Mouse (Mus musculus) gastrocnemius, postnatal 10 days (tissue): Measurements from ENCODE around the gene Mark3. TPM values are rescaled to one million over a fixed set of nuclear protein-coding genes. Genes with fewer than 3 reads are reported as not detected.

ENCODE experiments used
- DNase-seq: peaks from one replicate; pipeline ENCODE4 v3.0.0; 2021; ENCODE audit warnings: mixed read lengths
- total RNA-seq, 2 experiments: library from RNA; stranded (reverse); gene quantifications; 2 replicates each; pipeline ENCODE4 v1.2.3; 2021

The Mark3 gene
- total RNA-seq, 2 experiments from 2014 or later = 50.2 to 62.4 TPM

DNA sequence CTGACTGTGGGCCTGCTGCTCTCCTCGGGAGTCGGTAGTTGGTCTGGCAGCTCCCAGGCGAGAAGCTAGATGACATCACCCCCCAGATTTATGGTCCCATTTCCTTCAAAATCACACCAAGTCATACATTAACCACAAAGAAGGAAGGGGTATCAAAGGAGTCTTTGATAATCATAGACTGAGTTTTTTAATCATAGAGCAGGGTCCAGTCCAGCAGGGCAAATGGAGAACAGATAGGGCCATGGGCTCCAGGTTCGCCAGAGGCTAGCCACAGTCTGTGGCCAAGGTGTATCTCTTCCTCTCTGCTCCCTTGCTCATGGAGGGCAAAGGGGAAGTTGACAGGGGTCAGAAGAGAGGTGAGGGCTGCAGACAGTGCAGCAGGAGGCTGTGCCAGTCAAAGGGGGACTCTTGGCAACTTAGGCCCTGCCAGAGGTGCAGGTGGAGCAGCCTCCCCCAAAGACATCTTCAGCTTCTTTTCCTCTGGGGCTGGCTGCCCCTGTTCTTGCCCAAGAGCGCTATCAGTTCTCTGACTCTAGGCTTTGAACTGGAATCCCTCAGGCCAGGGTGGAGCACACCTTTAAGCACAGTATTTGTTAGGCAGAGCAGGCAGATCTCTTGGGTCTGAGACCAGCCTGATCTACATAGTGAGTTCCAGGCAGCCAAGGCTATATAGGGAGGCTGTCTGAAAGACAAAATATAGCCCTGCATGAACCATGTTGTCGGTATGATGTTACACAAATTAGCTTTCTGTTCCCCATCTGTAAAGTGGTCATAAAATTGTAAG lies 101.7 kb downstream of the Mark3 start:
- no peak for DNase-seq

DNA sequence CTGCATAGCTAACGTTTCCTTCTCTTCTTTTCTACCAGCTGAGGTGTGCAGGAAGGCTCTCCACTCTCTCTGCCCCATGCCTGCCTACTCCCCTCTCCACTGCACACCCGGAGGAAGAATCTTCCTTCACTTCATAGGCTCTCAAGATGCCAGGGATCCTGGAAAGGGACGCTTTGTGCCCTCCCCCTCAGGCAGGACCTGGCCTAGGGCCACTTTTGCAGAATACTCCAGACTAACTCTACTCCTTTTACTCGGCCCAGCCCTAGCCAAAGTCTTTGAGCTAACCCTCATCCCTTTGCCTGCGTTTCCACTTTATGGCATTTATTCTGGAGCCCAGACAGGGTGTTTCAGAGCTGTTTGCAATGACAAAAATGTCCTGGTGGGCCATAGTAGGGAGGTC lies 103.1 kb downstream of the Mark3 start:
- no peak for DNase-seq

DNA sequence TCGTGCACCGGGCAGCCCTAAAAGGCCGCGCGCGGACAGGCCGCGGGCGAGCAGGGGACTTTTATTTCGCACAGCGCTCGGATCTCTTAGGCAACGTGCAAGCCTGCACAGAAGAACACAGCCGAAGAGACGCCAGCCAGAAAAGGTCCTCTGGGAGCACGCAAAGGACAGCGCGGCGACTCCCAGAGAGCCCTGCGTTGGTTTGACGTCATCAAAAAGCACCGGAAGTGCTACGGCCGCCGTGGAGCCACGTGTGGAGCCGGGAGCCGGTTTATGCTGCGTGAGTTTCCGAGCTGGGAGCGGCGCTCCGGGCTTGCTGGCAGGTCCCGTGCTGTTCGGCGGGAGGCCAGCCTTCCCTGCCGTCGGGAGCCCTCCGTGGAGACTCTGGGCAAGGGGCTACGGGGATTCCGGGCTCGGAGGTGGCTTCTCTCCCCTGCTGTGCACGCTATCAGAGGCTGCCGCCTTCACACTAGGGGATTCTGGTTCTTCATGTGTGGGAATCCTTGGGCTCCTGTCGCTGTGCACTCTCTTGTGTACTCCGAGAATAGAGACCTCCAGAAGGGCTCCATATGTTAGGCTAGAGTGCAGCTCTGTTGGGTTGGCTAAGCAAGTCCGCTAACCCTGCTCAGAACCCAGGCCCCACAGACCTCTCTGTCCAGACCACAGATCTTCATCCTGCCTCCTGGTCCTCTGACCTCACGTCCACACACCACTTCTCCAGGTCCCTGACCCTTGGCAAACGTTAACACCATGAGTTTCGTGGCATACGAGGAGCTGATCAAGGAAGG lies 103.8 kb downstream of the Mark3 start, which contains the start of gene Trmt61a:
Trmt61a (plus strand) TSS at position 224 of the 788 bp plus-strand sequence.
- peak; percentile 92 for DNase-seq

DNA sequence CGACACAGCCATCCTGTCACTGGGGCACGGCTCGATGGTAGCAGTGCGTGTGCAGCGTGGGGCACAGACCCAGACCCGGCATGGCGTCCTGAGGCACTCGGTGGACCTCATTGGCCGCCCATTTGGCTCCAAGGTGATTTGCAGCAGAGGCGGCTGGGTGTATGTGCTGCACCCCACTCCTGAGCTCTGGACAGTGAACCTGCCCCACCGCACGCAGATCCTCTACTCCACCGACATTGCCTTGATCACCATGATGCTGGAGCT lies 104.3 kb downstream of the Mark3 start:
- no peak for DNase-seq

DNA sequence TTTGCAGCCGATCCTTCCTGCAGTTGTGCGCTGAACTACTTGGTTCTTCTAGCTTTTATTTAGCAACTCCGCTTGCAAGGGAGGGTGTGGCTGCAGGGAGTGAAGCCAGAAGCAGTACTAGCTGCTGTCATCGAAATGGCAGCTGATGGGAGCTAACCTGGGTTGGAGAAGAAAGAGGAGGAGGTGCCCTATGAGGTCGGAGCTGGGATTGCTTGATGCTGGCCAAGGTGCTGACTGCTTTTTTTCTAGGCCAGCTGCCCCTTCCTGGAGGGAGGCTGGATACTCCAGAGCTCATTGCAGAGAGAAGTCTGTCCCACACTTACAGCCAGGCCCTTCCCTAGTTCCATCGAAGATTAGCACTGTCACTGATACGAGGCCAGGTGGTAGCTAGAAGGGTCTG lies 104.7 kb downstream of the Mark3 start:
- no peak for DNase-seq

DNA sequence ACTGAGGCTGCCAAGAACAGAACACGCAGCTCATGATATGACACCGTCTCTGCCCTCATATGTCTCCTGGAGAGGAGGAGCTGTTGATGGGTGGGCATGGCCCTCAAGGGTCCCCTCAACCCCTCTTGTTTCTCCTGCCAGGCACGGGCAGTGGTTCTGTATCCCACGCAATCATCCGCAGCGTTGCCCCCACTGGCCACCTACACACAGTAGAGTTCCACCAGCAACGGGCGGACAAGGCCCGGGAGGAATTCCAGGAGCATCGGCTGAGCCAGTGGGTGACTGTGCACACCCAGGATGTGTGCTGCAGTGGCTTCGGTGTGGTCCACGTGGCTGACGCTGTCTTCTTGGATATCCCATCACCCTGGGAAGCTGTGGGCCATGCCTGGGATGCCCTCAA lies 106.3 kb downstream of the Mark3 start:
- no peak for DNase-seq

DNA sequence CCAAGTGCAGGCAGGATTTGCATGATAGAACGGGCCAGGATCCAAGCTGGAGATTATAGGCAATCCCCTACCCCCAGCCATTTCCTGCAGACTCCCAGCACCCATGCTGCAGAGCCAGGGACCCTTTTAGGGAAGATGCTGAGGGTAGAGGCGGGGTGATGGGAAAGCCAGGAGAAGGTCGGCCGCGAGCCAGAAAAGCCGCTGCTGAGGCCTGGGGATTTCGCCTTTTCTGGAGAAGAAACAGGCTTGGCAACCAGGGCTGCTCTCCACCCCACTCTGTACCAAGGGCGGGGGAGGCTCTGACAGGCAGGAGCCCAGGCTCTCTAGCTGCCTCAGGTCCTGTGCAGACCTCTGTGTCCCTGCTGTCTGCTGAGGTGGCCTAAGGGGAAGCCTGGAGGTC lies 107.0 kb downstream of the Mark3 start:
- no peak for DNase-seq

DNA sequence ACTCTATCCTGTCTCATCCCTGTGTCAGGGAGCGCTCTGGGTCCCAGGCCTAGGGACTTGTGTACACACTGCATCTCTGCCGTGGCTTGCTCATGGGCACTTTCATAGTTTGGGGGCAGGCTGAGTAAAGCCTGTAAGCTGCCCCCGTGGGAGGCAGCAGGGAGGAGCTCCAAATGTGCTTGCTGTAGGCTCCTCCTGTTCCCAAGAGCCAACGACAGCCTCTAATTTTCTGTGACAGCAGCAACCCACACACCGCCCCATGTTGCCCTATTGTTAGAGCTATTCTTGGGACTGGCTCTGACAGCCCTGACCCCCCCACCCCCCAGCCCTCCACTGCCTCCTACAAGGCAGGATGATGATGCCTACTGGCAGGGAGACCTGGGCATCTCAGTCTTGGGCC lies 107.7 kb downstream of the Mark3 start:
- no peak for DNase-seq

DNA sequence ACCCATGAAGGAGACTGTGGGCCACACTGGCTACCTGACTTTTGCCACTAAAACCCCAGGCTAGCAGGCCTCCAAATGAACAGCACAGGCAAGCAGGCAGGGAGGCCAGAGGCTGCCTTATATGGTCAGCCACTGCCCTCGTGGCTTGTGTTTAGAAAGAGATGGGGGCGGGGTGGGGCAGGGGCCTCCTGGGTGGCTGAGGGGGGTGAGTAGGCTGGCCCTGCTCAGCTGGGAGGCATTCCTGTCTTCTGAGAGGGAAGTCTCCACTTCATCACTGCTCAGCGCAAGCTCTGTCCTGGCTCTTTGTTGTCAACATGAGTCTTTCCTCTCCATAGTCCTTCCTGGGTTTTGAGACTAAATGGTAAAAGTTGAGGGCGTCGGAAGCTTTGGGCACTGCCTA lies 108.5 kb downstream of the Mark3 start:
- DNase-seq = no peak

DNA sequence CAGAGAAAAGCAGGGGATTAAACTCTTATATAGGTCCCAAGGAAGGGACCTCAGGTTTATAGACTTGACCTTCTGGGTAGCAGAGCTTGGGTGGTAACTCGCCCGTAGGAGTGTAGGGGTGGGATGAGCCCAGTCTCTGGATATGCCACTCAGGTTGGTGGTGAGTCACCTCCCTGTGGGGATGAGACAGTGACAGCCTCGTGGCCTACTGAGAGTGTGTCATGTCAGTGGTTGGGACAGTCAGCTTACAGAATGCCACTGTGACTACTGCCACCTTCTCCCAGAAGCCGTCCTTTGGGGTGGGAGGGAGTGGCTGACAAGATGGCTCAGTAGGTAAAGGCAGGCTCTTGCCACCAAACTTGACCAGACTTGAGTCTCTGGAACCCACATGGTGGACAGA lies 112.1 kb downstream of the Mark3 start:
- DNase-seq = no peak

DNA sequence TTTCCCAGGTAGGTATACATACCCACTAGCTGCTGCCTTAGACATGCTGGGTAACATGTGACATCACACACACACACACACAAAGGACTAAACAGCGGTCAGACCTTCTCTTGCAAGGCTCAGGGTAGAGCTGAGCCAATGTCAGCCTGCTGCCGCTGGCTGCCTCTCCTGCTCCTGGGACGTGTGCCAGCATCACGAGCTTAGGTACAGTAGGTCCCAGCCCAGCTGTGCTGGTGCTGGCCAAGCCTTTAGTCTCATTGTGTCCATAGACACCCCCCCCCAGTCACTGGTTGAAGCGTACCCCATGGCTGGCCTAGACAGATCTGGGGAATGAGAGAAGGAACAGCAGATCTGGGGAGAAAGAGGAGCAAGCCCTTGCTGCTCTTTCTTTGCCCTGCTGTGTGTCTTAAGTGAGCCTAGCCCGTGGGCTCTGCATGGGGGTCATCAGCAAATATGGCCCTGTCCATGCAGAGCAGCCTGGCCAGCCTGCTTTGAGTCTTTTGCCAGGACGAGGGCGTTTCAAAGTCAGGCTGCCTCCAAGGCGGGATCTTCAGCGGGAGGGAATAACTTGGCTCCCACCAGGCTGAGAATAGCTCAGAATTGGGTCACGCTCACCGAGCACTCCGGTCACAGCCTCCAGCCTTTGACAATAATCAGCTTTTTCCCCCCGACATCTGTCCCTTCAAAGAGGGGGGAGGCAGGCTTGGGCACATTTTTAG lies 113.2 kb downstream of the Mark3 start:
- DNase-seq = peak; percentile 81

DNA sequence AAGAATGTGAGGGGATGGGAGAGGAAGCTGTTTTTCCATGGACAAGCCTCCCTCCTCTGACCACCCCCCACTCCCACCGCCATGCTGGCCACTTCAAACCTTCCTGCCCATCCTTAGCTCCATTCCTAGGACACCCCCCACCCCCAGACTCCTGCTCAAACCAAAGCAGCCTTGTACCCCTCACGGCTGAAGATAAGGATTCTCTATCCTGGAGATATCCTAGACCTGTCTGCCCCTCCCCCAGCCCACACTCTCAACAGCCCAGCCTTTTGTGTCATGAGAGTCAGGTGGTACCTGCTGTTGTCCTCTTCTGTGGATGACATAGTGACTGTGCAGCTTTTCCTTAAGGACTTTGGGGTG lies 113.7 kb downstream of the Mark3 start:
- DNase-seq = no peak

DNA sequence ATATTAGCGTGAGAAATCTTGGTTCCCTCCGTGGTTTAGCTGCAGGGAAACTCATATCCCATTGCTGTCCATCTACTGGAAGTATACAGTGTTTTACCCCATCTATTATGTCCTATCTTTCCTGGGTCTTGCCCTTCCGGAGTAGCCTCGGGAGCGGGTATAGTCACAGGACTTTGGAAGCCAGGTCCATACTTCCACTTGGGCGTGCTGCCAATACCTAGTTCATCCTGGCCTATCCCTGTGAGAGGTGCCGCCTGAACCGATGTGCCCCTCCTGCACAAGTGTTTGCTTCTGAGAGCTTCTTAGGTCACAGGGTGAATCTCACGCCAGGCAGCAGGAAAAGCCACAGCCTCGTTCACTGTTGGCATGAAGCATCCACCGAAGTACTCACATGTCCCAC lies 115.1 kb downstream of the Mark3 start:
- no peak for DNase-seq

DNA sequence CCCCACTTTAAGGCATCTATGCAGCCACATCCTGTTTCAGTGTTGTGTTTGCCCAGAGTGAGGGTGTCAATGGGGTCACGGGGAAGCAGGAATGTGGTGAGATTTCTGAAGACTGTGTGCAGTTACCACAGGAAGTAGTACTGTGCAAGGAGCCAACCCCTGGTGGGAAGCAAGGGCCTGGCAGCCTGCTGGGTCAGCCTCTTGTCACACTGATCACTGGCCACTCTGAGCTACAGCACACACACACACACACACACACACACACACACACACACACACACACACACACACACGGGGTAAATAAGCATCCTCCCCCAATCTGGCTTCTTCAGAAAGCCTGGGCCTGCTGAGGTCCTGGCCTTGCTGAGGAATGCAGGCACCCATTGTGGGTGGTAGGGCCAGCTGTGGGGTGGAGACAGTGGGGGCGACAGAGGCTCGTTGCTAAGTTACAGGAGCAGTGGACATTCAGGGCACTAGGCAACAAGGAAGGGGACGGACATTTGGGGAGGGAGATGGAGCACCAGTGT lies 117.1 kb downstream of the Mark3 start:
- DNase-seq = no peak

DNA sequence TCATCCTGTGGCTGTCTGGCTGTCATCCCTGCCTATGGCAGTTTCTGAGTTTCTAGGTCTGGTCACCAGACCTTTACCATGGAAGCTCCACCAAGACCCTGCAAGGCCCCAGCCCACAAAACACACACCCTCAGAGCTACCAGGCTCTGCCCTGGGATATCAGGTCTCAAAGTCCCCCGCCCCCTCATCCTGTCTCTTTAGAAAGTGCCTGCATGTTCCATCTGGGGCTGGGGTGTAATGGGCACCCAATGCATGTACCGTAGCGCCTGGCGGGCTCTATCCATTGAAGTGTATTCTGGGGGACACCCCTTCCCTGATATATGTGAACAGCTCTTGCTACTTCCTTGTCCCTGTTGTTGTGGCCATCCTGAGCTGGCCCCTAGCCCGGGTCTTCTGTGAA lies 118.6 kb downstream of the Mark3 start:
- no peak for DNase-seq

DNA sequence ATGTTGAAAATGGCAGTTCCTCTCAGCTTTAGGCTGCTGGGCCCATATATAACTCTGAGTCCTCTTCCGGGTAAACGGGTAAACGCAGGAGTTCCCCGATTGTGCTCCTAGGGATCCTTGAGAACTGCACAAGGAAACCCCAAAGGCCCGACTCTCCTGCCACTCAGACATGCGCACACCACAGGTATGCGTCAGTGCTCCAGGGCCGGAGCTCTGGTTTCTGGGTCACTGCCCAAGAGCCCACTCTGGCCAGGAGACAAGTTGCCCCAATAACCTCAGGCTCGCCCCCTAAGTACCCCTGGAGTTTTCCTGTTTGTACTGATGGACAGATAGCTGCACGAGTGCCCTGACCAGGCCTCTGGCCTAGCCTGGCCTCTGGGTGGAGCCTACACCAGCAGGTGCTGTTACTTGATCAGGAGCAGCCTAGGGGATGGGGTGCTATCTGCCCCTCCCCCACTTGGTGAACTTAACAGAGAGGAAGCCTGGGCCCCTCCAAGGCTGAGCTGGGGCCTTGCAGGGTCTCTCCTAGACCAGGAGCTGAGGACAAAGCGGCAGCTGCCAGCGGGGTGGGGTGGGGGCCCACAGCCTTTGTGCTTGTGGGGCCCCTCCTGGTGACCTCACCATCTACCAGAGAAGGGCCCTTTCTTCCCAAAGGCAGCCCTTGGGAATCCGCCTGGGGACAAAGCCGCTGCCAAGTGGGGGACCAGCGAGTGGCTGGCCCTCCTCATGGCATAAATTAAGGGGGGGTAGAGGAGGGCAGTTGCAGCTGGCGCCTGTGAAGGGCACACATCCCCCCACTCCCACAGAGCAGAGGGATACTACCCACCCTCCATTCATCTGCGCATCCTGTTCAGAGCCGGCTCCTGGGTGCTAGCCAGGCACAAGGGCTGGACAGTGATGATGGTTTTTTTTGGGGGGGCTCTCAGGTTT lies 119.3 kb downstream of the Mark3 start:
- DNase-seq = no peak

DNA sequence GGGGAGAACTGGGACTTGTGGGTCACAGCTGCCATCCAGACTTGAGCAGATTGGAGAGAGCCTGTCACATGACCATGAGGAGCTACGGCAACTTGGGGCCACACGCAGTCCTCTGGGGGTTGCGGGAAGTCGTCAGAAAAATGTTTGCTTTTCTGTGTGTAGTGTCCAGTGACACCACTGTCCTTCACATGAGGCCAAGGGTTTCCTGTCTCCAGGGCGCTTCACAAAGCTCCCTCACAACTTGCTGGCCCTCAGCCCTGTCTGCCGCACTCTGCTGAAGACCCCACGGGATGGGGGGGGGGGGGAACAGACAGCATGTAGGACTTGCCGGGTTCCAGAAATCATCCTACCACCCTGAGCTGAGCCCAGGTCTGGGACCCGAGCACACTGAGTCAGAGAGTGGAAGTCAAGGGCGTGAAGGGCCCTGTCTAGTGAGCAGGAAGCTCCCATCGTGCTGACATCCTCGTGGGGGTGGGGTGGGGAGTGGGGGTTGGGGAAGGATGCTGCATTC lies 120.0 kb downstream of the Mark3 start:
- DNase-seq = no peak

DNA sequence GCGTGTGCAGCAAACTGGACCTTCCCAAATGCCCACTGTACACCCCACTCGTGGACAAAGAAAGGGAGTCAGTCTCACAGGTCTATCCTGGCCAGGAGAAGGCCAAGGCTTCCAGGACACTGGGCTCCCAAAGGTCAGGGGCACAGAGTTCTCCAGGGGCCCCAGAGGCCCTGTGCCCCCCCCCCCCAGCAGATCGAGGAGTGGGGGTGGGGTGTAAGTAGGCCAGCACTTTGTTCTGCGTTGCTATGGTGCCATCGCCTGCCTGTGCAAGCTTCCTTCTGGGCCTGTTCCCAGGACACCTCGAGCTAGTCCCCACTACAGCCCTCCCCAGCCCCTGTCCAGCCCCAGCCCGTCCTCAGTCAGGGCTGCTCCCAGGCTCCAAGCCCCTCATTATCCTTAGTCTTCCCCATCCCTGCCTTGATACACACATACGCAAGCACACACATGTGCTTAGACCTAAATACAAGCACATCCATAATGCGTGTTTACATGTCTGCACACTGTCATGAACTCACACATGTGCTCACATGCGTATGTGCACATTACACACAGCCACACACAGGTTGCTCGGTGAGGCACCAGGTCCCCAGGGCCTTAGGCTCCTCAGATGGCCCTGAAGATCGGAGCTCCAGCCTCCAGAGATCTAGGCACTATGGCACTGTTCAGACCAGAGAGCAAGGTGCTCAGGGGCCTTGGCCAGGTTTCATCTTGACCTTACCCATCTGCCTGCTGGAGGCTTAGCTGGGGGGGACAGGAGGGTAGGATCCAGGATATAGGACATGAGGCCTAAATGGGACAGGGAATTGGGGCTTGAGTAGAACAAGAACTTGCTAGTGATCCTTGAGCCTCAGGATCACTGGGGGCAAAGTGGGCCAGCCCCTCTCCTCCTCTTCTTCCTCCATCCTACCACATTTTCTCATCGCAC lies 120.8 kb downstream of the Mark3 start:
- no peak for DNase-seq

DNA sequence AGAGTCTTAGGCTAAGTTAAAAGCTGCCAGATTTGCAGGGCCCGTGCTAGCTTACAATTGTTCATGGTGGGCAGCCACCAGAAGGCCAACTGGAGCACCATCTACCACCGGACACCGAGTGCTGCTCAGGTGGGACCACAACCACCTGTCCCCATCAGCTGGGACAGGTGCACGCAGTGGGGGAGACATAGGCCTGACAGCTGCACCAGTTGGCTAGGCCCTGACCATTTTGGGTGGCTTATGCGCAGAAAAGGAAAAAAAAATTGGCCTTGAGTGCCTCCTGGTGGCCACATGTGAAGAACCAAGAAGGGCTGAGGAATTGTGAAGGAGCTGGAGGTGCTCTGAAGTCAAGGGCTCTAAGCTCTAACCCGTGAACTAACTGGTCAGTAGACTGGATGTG lies 121.9 kb downstream of the Mark3 start:
- peak; percentile 71 for DNase-seq

DNA sequence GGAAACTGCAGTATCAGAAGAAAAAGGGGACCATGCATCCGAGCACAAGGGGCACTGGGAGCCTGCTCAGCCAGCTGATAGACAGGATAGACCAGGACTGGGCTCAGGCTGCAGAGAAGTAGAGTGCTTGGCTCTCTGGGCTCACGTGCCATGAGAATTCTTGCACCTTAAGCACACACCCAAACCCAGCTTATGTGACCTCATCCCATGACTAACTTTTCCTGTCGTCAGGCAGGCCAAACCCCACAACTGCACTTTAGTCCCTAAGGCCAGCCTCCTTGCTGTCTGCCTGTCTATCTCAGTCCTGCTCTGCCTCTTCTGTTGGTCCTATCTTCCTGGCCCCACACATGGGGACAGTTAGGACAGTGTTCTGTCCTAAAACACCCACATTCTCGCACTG lies 123.4 kb downstream of the Mark3 start:
- DNase-seq = no peak
